Mouse (Mus musculus) C2C12 (cell line): ENCODE measurements around the gene Igsf11. TPM values are rescaled to one million over a fixed set of nuclear protein-coding genes. Genes with fewer than 3 reads are reported as not detected.

Experiments used
- H3K27me3 ChIP-seq: one replicate; pipeline ENCODE4 v1.6.1; 2011; ENCODE audit not compliant: control insufficient read depth, insufficient read depth, insufficient read length
- H3K36me3 ChIP-seq: one replicate; pipeline ENCODE4 v1.6.1; 2011; ENCODE audit not compliant: control insufficient read depth, insufficient read depth
- H3K4me3 ChIP-seq: one replicate; pipeline ENCODE4 v1.5.1; 2011; ENCODE audit warnings: mild to moderate bottlenecking, control low read depth; ENCODE audit not compliant: poor library complexity, insufficient read depth, severe bottlenecking
- H3K79me2 ChIP-seq: one replicate; pipeline ENCODE4 v1.6.1; 2011; ENCODE audit not compliant: control insufficient read depth, insufficient read depth
- H3K79me3 ChIP-seq: one replicate; pipeline ENCODE4 v1.6.1; 2011; ENCODE audit warnings: low read depth, control low read depth
- H3ac ChIP-seq: one replicate; pipeline ENCODE3; 2011; ENCODE audit warnings: low read depth; ENCODE audit not compliant: control insufficient read depth, insufficient read length
- CEBPB ChIP-seq: IDR thresholded peaks from one replicate; pipeline ENCODE4 v1.6.1; 2011; ENCODE audit warnings: low read depth, mild to moderate bottlenecking, control low read depth, moderate library complexity
- CTCF ChIP-seq: IDR thresholded peaks from one replicate; pipeline ENCODE4 v1.5.1; 2011; ENCODE audit not compliant: control insufficient read depth, insufficient read depth, insufficient read length
- FOSL1 ChIP-seq: IDR thresholded peaks from one replicate; pipeline ENCODE4 v1.8.0; 2011; ENCODE audit warnings: mild to moderate bottlenecking, low read length; ENCODE audit not compliant: poor library complexity, insufficient read depth, severe bottlenecking
- MAX ChIP-seq: IDR thresholded peaks from one replicate; pipeline ENCODE4 v1.6.1; 2011; ENCODE audit warnings: mild to moderate bottlenecking, control low read depth
- MYOD1 ChIP-seq: IDR thresholded peaks from one replicate; pipeline ENCODE4 v1.6.1; 2011; ENCODE audit warnings: low read depth; ENCODE audit not compliant: control insufficient read depth, insufficient read length
- MYOG ChIP-seq: IDR thresholded peaks from one replicate; pipeline ENCODE4 v1.6.1; 2011; ENCODE audit not compliant: control insufficient read depth, insufficient read length; ENCODE audit errors: extremely low read depth
- USF1 ChIP-seq: IDR thresholded peaks from one replicate; pipeline ENCODE4 v1.6.1; 2011; ENCODE audit warnings: low read depth, mild to moderate bottlenecking, control low read depth, moderate library complexity
- polyA plus RNA-seq: library from polyadenylated mRNA; unstranded; fragments of >200 nt; fragmentation: generic; extraction: Trizol; gene quantifications from one replicate; pipeline ENCODE4 v1.2.1, GENCODE M21; 2012; ENCODE audit warnings: missing spikeins

Igsf11 gene
- polyA plus RNA-seq, 1 experiment = 7.7 TPM

DNA sequence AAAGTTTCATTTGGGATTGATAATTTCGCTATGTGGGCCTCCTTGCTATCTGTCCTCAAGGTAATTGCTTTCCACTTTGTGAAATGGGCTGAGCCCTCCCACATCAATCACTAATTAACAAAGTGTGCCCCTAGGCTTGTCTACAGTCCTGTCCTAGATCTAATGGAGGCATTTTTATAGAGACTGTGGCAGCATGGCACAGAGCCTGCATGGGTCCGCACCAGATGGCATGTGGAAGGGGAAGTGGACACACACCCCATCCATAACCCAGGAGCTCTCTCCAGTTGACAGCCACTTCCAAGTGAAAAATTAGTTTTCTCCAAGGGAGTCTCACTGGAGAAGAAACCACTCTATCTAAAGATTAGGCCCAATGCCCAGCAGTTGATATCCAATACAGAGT, 138.9 kb downstream of the Igsf11 start:
- no peak overlapping the region for H3ac ChIP-seq
- no peaks in the 10 kb centered on the region for H3K36me3 ChIP-seq
- no peaks in the 10 kb centered on the region for H3K27me3 ChIP-seq
- no peaks in the 10 kb centered on the region for H3K79me3 ChIP-seq
- no peak overlapping the region for H3K4me3 ChIP-seq
- H3K79me2 ChIP-seq = no peaks in the 10 kb centered on the region
- no peak for TF ChIP-seq MYOG
- no peak for TF ChIP-seq MAX
- TF ChIP-seq CEBPB = no peak
- no peak for TF ChIP-seq FOSL1
- no peak for TF ChIP-seq USF1
- TF ChIP-seq CTCF = no peak
- no peak for TF ChIP-seq MYOD1

DNA sequence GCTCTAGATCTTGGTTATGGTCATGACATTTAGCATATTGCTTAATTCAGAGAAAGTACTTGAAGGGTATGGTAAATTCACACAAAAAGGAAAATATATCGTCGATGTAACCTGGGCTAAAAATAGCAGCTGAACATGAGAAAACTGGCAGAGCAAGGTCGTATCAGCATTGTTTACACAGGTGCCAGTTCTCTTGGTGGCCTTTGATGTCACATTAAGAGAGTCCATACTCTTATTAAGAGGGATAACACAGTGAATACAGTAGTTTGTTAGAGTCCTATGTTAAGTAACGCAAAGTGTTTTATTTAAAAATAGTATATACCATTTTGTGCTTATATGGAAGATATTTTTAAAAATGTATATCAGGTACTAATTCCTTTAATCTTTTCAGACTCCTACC, 144.8 kb downstream of the Igsf11 start:
- Histone ChIP-seq H3K79me3 (no peaks in the 10 kb centered on the region), H3K36me3 (no peaks in the 10 kb centered on the region), H3ac (no peak overlapping the region), H3K27me3 (no peaks in the 10 kb centered on the region), H3K4me3 (no peak overlapping the region), H3K79me2 (no peaks in the 10 kb centered on the region)
- TF ChIP-seq MYOG = no peak
- no peak for TF ChIP-seq CTCF
- no peak for TF ChIP-seq MYOD1
- no peak for TF ChIP-seq MAX
- no peak for TF ChIP-seq CEBPB
- no peak for TF ChIP-seq USF1
- TF ChIP-seq FOSL1 = no peak

DNA sequence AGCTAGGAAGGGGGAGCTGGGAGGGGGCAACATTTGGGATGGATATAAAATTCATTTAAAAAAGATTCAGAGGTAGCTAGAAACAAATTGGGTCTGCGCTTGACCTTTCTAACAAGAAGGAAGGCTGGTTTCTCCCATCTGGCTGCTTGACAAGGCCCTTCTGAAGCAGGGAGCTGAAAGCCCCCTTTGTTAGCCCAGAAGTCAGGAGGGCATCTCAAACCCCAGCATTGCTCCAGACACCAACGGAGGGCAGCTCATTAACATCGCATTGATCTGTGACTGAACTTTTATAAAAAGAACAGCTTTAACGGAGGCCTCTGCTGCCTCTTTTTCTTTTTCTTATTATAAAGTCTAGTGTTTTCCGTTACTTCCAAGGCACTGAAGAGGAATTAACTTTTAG, 151.9 kb downstream of the Igsf11 start:
- Histone ChIP-seq H3K27me3 (no peaks in the 10 kb centered on the region), H3K79me2 (no peaks in the 10 kb centered on the region), H3ac (no peak overlapping the region), H3K79me3 (no peaks in the 10 kb centered on the region), H3K4me3 (no peak overlapping the region), H3K36me3 (no peaks in the 10 kb centered on the region)
- TF ChIP-seq CTCF = no peak
- TF ChIP-seq CEBPB = no peak
- no peak for TF ChIP-seq MAX
- TF ChIP-seq MYOD1 = no peak

DNA sequence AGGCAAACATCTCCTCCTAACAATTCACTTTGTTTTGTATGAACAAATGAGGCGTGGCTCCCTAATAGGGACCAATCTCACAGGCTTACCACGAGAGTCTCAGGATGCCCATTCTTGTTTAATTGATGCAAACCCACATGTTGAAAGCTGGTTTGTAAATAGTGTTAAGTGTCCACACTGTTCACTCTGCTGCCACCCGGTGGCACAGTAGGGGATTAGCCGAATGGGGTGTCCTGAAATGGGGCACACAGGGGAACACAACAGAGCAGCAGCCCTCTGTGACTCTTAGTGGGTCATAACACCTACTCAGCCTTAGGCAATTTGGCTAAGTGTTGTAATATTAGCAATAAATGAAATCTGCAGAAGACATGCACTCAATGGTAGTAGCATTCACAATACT, 156.4 kb downstream of the Igsf11 start:
- no peaks in the 10 kb centered on the region for H3K79me2 ChIP-seq
- TF ChIP-seq CTCF (peak; percentile 16), MYOD1 (no peak)
- H3ac ChIP-seq = no peak overlapping the region
- no peaks in the 10 kb centered on the region for H3K79me3 ChIP-seq
- H3K36me3 ChIP-seq = no peaks in the 10 kb centered on the region
- no peaks in the 10 kb centered on the region for H3K27me3 ChIP-seq
- no peak overlapping the region for H3K4me3 ChIP-seq

DNA sequence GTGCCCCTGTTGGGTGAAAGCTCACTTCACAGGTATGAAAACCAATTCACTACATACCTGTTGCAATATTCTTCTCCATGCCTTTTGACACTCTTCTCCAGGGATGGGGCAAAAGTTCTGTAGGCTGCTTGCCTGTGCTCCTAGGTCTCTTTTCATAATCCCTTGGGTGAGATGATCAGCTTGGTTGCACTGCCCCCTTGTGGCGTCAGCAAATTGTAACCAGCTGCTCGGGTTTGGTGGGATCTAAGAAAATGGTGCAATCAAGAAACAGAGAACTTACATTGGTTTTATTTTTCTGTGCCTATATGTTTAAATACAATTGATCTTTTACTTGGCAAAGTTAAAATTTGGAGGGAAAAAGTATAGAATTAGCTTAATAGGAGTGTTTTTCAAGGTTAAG, 160.5 kb downstream of the Igsf11 start:
- H3K79me3 ChIP-seq = no peaks in the 10 kb centered on the region
- no peak overlapping the region for H3K4me3 ChIP-seq
- no peaks in the 10 kb centered on the region for H3K27me3 ChIP-seq
- H3ac ChIP-seq = no peak overlapping the region
- no peaks in the 10 kb centered on the region for H3K36me3 ChIP-seq
- TF ChIP-seq MAX = no peak
- no peak for TF ChIP-seq MYOG
- TF ChIP-seq CTCF = no peak
- no peak for TF ChIP-seq CEBPB
- no peak for TF ChIP-seq USF1
- H3K79me2 ChIP-seq = no peaks in the 10 kb centered on the region

DNA sequence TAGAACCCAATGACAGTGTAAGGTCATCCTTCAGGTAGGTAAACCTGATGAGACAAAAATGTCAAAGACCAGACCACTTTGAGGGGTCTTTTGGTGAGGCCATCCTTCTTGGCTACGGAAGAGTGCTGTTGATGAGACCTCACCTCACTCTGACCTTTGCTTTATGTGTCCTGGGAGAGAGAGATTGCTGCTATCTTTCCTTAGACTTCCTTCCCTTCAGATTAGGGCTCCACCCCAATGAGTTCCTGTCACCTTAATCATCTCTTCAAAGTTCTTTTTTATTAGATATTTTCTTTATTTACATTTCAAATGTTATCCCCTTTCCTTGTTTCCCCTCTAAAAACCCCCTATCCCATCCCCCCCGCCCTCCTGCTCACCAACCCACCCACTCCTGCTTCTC, 161.3 kb downstream of the Igsf11 start:
- Histone ChIP-seq H3K4me3 (no peak overlapping the region), H3ac (no peak overlapping the region), H3K27me3 (no peaks in the 10 kb centered on the region), H3K36me3 (no peaks in the 10 kb centered on the region), H3K79me3 (no peaks in the 10 kb centered on the region), H3K79me2 (no peaks in the 10 kb centered on the region)
- TF ChIP-seq MYOD1 (no peak), CEBPB (no peak)

DNA sequence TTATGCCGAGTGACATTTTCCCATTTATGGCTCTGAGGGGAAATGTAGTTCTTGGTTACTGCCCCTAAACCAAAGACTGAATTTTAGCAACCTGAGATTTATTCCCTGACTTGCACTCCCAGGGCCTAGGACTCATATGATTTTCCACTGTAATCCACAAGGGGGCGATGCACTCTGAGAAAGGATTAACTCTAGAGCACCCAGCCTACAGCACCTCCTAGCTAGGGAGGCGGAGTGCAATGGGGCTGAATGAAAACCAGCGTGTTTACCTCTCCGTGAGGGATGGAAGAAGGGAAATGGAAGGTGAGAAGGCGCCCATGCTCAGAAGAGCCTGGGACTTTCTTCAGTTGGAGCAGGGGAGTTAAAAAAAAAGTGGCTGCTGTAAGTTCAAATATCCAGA, 163.6 kb downstream of the Igsf11 start:
- TF ChIP-seq CEBPB = no peak
- no peak for TF ChIP-seq FOSL1
- TF ChIP-seq USF1 = no peak
- TF ChIP-seq MYOG = no peak
- no peak for TF ChIP-seq MYOD1
- TF ChIP-seq MAX = no peak
- TF ChIP-seq CTCF = no peak
- H3K27me3 ChIP-seq = no peaks in the 10 kb centered on the region
- H3K79me3 ChIP-seq = no peaks in the 10 kb centered on the region
- no peak overlapping the region for H3K4me3 ChIP-seq
- no peaks in the 10 kb centered on the region for H3K36me3 ChIP-seq
- no peaks in the 10 kb centered on the region for H3K79me2 ChIP-seq
- no peak overlapping the region for H3ac ChIP-seq
